Mouse (Mus musculus) ES-Bruce4 (cell line): Measurements from ENCODE around the gene Gm6614. TPM values are rescaled to one million over a fixed set of nuclear protein-coding genes. Genes with fewer than 3 reads are reported as not detected.

Source experiments
- H3K27ac ChIP-seq: 2 replicates; pipeline ENCODE4 v1.5.1; 2012; ENCODE audit warnings: low read length, inconsistent platforms; ENCODE audit not compliant: insufficient read depth
- H3K27me3 ChIP-seq: 2 replicates; pipeline ENCODE4 v1.6.1; 2012; ENCODE audit warnings: mild to moderate bottlenecking, low read length, inconsistent platforms; ENCODE audit not compliant: control insufficient read depth, poor library complexity, insufficient read depth, severe bottlenecking
- H3K36me3 ChIP-seq: 2 replicates; pipeline ENCODE4 v1.6.1; 2012; ENCODE audit warnings: inconsistent platforms, mild to moderate bottlenecking, low read length, moderate library complexity; ENCODE audit not compliant: control insufficient read depth, poor library complexity, insufficient read depth, severe bottlenecking
- H3K4me1 ChIP-seq: one replicate; pipeline ENCODE4 v1.8.1; 2011; ENCODE audit warnings: low read length; ENCODE audit not compliant: control insufficient read depth, insufficient read depth
- H3K4me3 ChIP-seq: 2 replicates; pipeline ENCODE4 v1.5.1; 2011; ENCODE audit warnings: low read depth, mild to moderate bottlenecking, low read length
- H3K9ac ChIP-seq: 2 replicates; pipeline ENCODE4 v1.6.1; 2012; ENCODE audit warnings: low read depth, mild to moderate bottlenecking, inconsistent platforms; ENCODE audit not compliant: poor library complexity, severe bottlenecking
- H3K9me3 ChIP-seq: replicated peaks from 2 replicates; pipeline ENCODE4 v1.6.1; 2012; ENCODE audit warnings: mild to moderate bottlenecking, low read length, inconsistent platforms; ENCODE audit not compliant: control insufficient read depth, poor library complexity, insufficient read depth, severe bottlenecking
- CTCF ChIP-seq: IDR thresholded peaks from one replicate; pipeline ENCODE4 v1.8.1; 2011; ENCODE audit warnings: low read depth, low read length
- EP300 ChIP-seq: IDR thresholded peaks from 2 replicates; pipeline ENCODE4 v1.6.1; 2011; ENCODE audit warnings: low read depth, low read length; ENCODE audit not compliant: insufficient read depth
- POLR2A ChIP-seq: IDR thresholded peaks from one replicate; pipeline ENCODE4 v1.8.1; 2011; ENCODE audit warnings: low read length; ENCODE audit not compliant: insufficient read depth
- polyA plus RNA-seq: library from polyadenylated mRNA; stranded (reverse); fragments of >200 nt; gene quantifications from 2 replicates; pipeline ENCODE4 v1.2.4, GENCODE M21; 2011; ENCODE audit warnings: low read depth; ENCODE audit not compliant: missing spikeins, insufficient read depth, insufficient read length

Gene Gm6614
- polyA plus RNA-seq, 1 experiment: not detected

- H3K27me3 ChIP-seq: no peaks in the 10 kb centered on the region
- no peak overlapping the region for H3K27ac ChIP-seq
- H3K9me3 ChIP-seq: no peaks in the 10 kb centered on the region
- H3K36me3 ChIP-seq: no peaks in the 10 kb centered on the region
- no peak overlapping the region for H3K9ac ChIP-seq
- H3K4me1 ChIP-seq: no peaks in the 10 kb centered on the region
- no peak overlapping the region for H3K4me3 ChIP-seq
- TF ChIP-seq POLR2A (no peak), EP300 (no peak), CTCF (no peak)
Measured at GRCm38 (mm10) chr6:141960482-141960881, 50.7 kb downstream of the Gm6614 start.

- no peak for TF ChIP-seq POLR2A
- TF ChIP-seq EP300: no peak
- no peak for TF ChIP-seq CTCF
- H3K27me3 ChIP-seq: no peaks in the 10 kb centered on the region
- H3K9ac ChIP-seq: no peak within 1 kb of the TSS
Measured at GRCm38 (mm10) chr6:141946862-141947261, 64.4 kb downstream of the Gm6614 start, which contains the start of gene Slco1a1. Gene Slco1a1, minus strand, starts transcription at chr6:141946962.

GRCm38 (mm10) chr6:141940451-141940850 is 70.8 kb downstream of the Gm6614 start:
- Histone ChIP-seq H3K9me3 (no peaks in the 10 kb centered on the region), H3K4me3 (no peak overlapping the region), H3K9ac (no peak overlapping the region), H3K27ac (no peak overlapping the region), H3K4me1 (no peaks in the 10 kb centered on the region), H3K27me3 (no peaks in the 10 kb centered on the region), H3K36me3 (no peaks in the 10 kb centered on the region)
- no peak for TF ChIP-seq POLR2A
- no peak for TF ChIP-seq CTCF
- TF ChIP-seq EP300: no peak

More at GRCm38 (mm10) chr6:141946862-141947261, 64.4 kb downstream of the Gm6614 start, which contains the start of gene Slco1a1:
- no peaks in the 10 kb centered on the region for H3K4me1 ChIP-seq
- H3K36me3 ChIP-seq: no peaks in the 10 kb centered on the region
- H3K4me3 ChIP-seq: no peak within 1 kb of the TSS
- no peak within 1 kb of the TSS for H3K27ac ChIP-seq
- no peaks in the 10 kb centered on the region for H3K9me3 ChIP-seq

Other genes with a start within 250 kb of the Gm6614 start
- gene Gm5724, start 237.6 kb downstream of the Gm6614 start, polyA plus RNA-seq: 0.27 TPM in 1 of 2 replicates, not detected in the other
- gene Slco1a4, start 155.2 kb downstream of the Gm6614 start, polyA plus RNA-seq: not detected in 2 replicates
- gene Slco1a1, start 64.5 kb downstream of the Gm6614 start, polyA plus RNA-seq: not detected in 2 replicates
- not detected in 2 replicates for gene Slco1a6, start 197.1 kb upstream of the Gm6614 start, polyA plus RNA-seq